Mouse (Mus musculus) hindbrain, embryonic 14.5 days (tissue): Measurements from ENCODE around the gene Chaf1a. TPM values are rescaled to one million over a fixed set of nuclear protein-coding genes. Genes with fewer than 3 reads are reported as not detected.
"Not testable (repeated sequence)": the region's sequence is repeated elsewhere in the genome, so short reads cannot be mapped to it uniquely, and the experiment has no call there.

ENCODE experiments used
- ATAC-seq: fragments of 200-750 bp; cut with Nextera tagmentation; 2 replicates; pipeline ENCODE4 v1.8.0; 2017; ENCODE audit warnings: moderate number of reproducible peaks, mild to moderate bottlenecking, moderate TSS enrichment, moderate library complexity; ENCODE audit not compliant: low FRiP score
- DNase-seq: peaks from one replicate; pipeline ENCODE4 v3.0.0-alpha.2; 2015; ENCODE audit warnings: low spot score
- H3K27ac ChIP-seq: fragments of 300-500 bp; sonication (generic); 2 replicates; pipeline ENCODE4 v1.5.1; 2014; ENCODE audit warnings: mild to moderate bottlenecking, moderate library complexity
- H3K27me3 ChIP-seq: fragments of 300-500 bp; sonication (generic); 2 replicates; pipeline ENCODE4 v1.6.1; 2014; ENCODE audit warnings: mild to moderate bottlenecking, low read length, mixed read lengths; ENCODE audit not compliant: control insufficient read depth, insufficient read depth
- H3K36me3 ChIP-seq: fragments of 300-500 bp; sonication (generic); replicated peaks from 2 replicates; pipeline ENCODE4 v1.6.1; 2014; ENCODE audit not compliant: control insufficient read depth, insufficient read depth
- H3K4me1 ChIP-seq: fragments of 300-500 bp; sonication (generic); replicated peaks from 2 replicates; pipeline ENCODE4 v1.6.1; 2014; ENCODE audit warnings: antibody characterized with exemption, low read length, mixed read lengths; ENCODE audit not compliant: control insufficient read depth, insufficient read depth
- H3K4me2 ChIP-seq: fragments of 300-500 bp; sonication (generic); replicated peaks from 2 replicates; pipeline ENCODE4 v1.6.1; 2014; ENCODE audit warnings: mild to moderate bottlenecking, moderate library complexity
- H3K4me3 ChIP-seq: fragments of 300-500 bp; sonication (generic); replicated peaks from 2 replicates; pipeline ENCODE4 v1.5.1; 2014; ENCODE audit warnings: mild to moderate bottlenecking, low read length
- H3K9ac ChIP-seq: fragments of 300-500 bp; sonication (generic); 2 replicates; pipeline ENCODE4 v1.6.1; 2014
- H3K9me3 ChIP-seq: fragments of 300-500 bp; sonication (generic); 2 replicates; pipeline ENCODE4 v1.6.1; 2016; ENCODE audit warnings: low read length; ENCODE audit not compliant: control insufficient read depth
- WGBS: fragments of 180-500 bp; shearing (Covaris S2); extraction: QIAGEN DNeasy Blood & Tissue Kit; methylation state at CpG from one replicate; pipeline ENCODE4 v1.1.7; 2014; 5-methylcytosine and 5-hydroxymethylcytosine counted together
- polyA plus RNA-seq: library from polyadenylated mRNA; unstranded; fragments of >200 nt; fragmentation: Nextera tagmentation; extraction: Ambion mirVana; gene quantifications from 2 replicates; pipeline ENCODE4 v1.2.1, GENCODE M21; 2014

Chaf1a gene
- polyA plus RNA-seq, 1 experiment from 2014 or later = 3.1 TPM

DNA sequence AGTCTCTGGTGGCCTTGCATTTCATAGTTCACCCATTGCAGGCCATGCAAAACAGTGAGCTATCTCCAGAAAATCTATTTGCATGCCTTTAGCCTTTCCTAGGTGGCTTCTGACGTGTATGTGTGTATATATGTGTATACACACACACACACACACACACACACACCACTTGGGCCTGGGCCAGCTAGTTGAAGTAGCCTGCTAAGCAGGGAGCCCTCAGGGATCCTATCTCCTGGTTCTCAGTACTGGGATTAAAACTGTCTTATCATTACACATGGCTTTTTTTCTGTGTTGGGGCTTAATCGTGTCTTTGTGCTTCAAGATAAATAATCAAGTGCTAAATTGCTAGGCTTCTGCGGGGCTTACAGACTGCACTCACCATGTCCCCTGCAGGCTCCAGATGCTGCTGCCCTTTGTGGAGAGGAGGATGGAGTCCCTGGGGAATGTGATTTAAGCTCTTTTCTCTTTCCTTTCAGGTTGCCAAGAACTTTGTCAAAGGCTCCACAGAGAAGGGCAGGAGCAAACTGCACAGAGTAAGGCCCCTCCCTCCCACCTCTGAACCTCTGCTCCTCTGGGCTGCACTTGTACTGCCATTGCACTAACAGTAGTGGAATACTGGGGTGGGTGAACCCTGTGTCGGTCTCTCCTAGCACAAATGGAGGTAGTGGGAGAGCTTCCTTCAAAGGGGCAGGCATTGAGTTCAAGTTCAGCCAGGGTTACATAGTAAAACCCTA lies 15.9 kb downstream of the Chaf1a start:
- H3K4me2 ChIP-seq = no peak overlapping the region
- WGBS = 65% methylated on average over 4 of the region's 4 CpGs
- H3K27me3 ChIP-seq = no peaks in the 10 kb centered on the region
- DNase-seq = no peak
- 0 out of 2 replicates have a peak overlapping the region, but pooled peaks have one; percentile 14 for H3K27ac ChIP-seq
- no peak overlapping the region for H3K4me3 ChIP-seq
- no peaks in the 10 kb centered on the region for H3K4me1 ChIP-seq
- H3K36me3 ChIP-seq = peaks cover 19% of the 10 kb centered on the region
- no peak overlapping the region for H3K9ac ChIP-seq
- no peaks in the 10 kb centered on the region for H3K9me3 ChIP-seq
- peak; percentile 27; the same call in 1 of the 2 replicates for ATAC-seq

DNA sequence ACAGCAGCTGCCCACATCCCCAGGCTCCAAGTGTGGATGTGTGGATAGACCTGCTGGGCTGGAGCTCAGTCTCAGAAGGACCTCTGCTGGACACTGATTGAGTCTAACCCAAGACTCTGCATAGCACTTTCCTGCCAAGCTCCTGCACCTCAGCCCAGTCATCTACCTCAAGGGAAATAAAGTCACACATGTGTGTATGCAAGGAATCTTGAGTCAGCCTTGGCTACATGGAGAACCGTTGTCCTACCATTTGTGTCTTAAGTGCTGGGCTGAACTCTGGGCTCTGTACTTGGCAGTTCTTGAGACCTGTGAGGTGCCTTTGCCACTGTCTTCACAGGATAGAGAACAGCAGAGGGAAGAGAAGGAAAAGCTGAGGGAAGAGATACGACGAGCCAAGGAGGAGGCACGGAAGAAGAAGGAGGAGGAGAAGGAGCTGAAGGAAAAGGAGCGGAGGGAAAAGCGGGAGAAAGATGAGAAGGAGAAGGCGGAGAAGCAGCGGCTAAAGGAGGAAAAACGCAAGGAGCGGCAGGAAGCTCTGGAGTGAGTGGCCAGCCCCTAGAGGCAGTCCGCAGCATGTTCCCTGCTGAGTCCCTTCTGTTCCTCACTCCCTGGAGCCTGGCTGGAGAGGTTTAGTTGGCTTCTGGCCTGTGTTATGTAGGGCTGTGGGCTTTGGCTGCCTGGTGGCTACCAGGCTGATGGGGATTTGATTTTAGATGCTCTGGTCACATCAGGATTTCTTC lies 17.3 kb downstream of the Chaf1a start:
- Histone ChIP-seq H3K4me1 (no peaks in the 10 kb centered on the region), H3K27ac (no peak overlapping the region), H3K9me3 (no peaks in the 10 kb centered on the region), H3K36me3 (peaks cover 27% of the 10 kb centered on the region), H3K9ac (no peak overlapping the region), H3K27me3 (no peaks in the 10 kb centered on the region), H3K4me2 (no peak overlapping the region), H3K4me3 (no peak overlapping the region)
- DNase-seq (no peak), ATAC-seq (no peak)
- 84% methylated on average over 11 of the region's 11 CpGs for WGBS

DNA sequence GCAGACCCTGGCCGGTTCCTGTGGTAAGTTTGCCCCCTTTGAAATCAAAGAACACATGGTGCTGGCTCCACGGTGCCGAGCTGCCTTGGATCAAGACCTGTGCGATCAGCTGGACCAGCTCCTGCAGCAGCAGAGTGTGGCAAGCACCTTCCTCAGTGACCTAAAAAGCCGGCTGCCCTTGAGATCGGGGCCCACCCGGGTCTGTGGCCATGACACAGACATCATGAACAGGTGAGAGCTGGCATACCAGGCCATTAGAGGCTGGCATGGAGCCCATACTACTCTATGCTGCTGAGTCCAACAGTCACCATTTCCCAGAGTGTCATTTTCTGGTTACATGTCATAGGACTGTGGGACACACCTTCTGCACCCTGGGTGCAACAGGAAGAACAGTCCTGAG lies 21.8 kb downstream of the Chaf1a start:
- Histone ChIP-seq H3K9me3 (no peaks in the 10 kb centered on the region), H3K27ac (no peak overlapping the region), H3K27me3 (no peaks in the 10 kb centered on the region), H3K36me3 (peaks cover 44% of the 10 kb centered on the region), H3K9ac (no peak overlapping the region), H3K4me2 (no peak overlapping the region), H3K4me1 (no peaks in the 10 kb centered on the region), H3K4me3 (no peak overlapping the region)
- no peak for DNase-seq
- WGBS = 90% methylated on average over 7 of the region's 7 CpGs
- ATAC-seq = no peak

DNA sequence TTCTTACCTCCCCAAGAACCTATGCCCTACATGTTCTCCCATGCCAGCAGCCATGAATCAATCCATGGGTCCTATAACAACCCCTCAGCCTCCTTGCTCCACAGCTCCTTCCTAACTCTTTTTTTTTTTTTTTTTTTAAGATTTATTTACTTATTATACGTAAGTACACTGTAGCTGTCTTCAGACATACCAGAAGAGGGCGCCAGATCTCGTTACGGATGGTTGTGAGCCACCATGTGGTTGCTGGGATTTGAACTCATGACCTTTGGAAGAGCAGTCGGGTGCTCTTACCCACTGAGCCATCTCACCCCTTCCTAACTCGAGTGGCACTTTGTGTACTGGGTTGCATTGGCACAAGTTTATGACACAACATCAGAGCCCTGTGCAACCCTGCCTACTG lies 25.5 kb downstream of the Chaf1a start:
- not testable (repeated sequence) for DNase-seq, H3K9me3 ChIP-seq, H3K27me3 ChIP-seq, H3K9ac ChIP-seq, H3K4me2 ChIP-seq, H3K4me3 ChIP-seq, ATAC-seq, H3K4me1 ChIP-seq, H3K27ac ChIP-seq
- H3K36me3 ChIP-seq = peaks cover 61% of the 10 kb centered on the region
- WGBS = 83% methylated on average over 6 of the region's 6 CpGs

DNA sequence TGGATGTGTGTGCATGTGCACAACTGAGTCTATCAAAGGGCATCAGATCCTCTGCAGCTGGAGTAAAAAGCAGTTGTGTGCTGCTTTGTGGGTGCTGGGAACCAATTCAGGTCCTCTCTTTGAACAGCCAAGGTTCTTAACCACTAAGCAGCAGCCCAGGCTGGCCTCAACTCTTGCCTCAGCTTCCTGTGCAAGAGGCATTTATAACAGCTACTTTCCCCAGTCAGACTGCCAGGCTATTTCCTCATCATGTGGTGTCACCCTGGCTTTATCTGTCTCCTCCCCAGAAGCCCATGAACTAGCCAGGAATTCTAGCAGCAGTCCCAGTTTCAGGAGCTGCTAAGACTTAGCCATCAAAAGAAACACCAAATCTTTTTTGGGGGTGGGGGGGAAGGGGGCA lies 26.2 kb downstream of the Chaf1a start:
- no peak overlapping the region for H3K27ac ChIP-seq
- DNase-seq (no peak), ATAC-seq (no peak)
- no peak overlapping the region for H3K4me2 ChIP-seq
- no peaks in the 10 kb centered on the region for H3K4me1 ChIP-seq
- H3K9me3 ChIP-seq = no peaks in the 10 kb centered on the region
- no peak overlapping the region for H3K4me3 ChIP-seq
- H3K9ac ChIP-seq = no peak overlapping the region
- H3K27me3 ChIP-seq = no peaks in the 10 kb centered on the region
- H3K36me3 ChIP-seq = peaks cover 68% of the 10 kb centered on the region

DNA sequence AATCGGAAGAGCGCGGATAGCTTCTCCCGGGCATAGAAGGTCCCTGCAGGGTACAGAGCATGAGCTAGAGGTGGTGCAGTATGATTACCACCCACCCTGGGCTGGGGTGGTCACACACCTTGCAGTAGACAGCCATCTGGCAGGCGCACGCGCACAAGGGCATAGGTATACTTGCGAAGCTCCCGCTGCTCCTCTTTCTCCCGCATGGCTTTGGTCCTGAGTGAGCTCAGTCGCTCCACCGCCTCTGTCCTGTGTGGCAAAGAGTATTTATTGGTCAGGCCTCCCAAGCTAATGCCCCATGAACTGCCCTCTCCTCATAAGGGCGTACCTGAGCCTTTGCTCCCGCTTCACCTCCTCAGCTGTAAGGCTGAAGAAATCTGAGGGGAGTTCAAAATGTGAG lies 28.8 kb downstream of the Chaf1a start:
- Histone ChIP-seq H3K27me3 (no peaks in the 10 kb centered on the region), H3K9me3 (no peaks in the 10 kb centered on the region), H3K9ac (no peak overlapping the region), H3K4me2 (no peak overlapping the region), H3K36me3 (peaks cover 75% of the 10 kb centered on the region), H3K4me1 (peaks cover 4% of the 10 kb centered on the region), H3K4me3 (no peak overlapping the region), H3K27ac (no peak overlapping the region)
- ATAC-seq (no peak), DNase-seq (no peak)
- WGBS = 97% methylated on average over 14 of the region's 14 CpGs

DNA sequence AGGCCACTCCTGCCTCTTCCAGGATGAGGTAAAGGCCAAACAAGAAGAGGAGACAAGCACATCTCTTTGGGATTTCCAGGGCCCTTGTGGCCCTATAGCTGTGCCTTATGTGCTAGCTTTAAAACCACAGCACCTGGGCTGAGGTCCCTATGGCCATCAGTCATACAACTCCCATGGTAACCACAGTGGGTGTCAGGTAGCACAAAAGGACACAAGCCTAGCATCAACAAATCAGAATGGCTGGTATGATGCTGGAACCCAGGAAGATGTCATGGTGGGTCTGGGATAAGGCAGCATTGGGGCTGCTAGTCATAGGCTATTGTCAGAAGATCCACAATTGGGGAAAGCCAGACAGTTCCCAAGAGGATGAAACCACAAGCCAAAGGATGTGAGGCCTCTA lies 30.9 kb downstream of the Chaf1a start:
- Histone ChIP-seq H3K27ac (no peak overlapping the region), H3K27me3 (no peaks in the 10 kb centered on the region), H3K36me3 (peaks cover 72% of the 10 kb centered on the region), H3K9me3 (no peaks in the 10 kb centered on the region), H3K9ac (no peak overlapping the region), H3K4me1 (peaks cover 7% of the 10 kb centered on the region), H3K4me2 (no peak overlapping the region), H3K4me3 (no peak overlapping the region)
- ATAC-seq (no peak), DNase-seq (no peak)

DNA sequence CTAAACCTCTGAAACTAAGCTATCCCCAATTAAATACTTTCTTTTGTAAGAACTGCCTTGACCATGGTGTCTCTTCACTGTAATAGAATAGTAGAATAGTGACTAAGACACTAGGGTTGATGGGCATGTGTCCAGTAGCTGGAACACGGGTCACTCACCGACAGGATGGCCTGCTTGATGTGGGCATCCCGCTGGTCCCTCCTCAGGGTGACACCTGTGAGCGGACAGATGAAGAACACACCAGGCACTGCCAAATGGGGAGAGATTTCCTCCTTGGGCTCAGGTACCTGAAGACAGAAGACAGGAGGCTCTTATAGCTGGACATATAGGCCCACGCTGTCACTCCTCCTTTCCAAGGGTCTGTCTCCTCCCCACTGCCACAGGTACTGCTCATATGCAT lies 32.0 kb downstream of the Chaf1a start:
- Histone ChIP-seq H3K4me2 (no peak overlapping the region), H3K27ac (no peak overlapping the region), H3K36me3 (peaks cover 62% of the 10 kb centered on the region), H3K27me3 (no peaks in the 10 kb centered on the region), H3K4me1 (peaks cover 7% of the 10 kb centered on the region), H3K4me3 (no peak overlapping the region), H3K9ac (no peak overlapping the region), H3K9me3 (no peaks in the 10 kb centered on the region)
- WGBS = 89% methylated on average over 5 of the region's 5 CpGs
- DNase-seq = no peak
- no peak for ATAC-seq

DNA sequence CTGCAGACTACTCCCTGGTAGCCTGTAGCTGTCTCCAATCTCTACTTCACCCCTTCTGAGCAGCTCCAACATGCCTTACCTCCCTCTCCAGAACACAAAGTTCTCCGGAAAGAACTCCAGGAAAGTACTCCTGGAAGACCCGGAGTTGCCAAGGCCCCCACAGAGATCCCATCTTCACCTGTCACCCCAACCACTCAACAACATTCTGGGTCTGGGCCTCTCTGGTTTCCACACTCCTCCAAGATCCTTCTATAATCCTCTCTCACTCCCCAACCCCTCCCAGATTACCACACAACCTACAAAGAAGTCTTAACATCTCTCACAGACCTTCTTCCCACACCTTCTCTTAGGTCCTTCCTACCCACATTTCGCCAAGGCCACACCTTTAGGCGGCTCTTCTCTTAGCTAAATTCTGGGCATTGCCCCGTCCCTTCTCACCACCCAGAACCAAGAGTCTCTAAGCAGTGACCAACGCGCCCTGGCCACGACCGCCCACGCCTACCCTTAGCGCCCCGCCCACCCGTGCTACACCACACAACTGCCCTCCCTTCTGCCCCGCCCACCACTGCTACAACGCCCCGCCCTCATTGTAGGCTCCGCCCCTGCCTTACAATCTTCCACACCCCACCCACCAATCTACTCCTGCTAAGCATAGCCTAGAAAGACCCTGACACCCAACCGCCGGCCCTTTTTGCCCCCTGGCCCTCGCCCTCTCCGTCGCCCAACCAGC lies 34.0 kb downstream of the Chaf1a start:
- peak; percentile 66 for DNase-seq
- peak overlapping the region; percentile 90 for H3K27ac ChIP-seq
- WGBS = 9% methylated on average over 22 of the region's 22 CpGs

More for the DNA sequence above, 34.0 kb downstream of the Chaf1a start:
- peak overlapping the region; percentile 82 for H3K9ac ChIP-seq
- H3K4me1 ChIP-seq = peaks cover 7% of the 10 kb centered on the region
- no peaks in the 10 kb centered on the region for H3K27me3 ChIP-seq
- peak overlapping the region; percentile 63 for H3K4me3 ChIP-seq
- H3K36me3 ChIP-seq = peaks cover 42% of the 10 kb centered on the region
- peak overlapping the region; percentile 79 for H3K4me2 ChIP-seq
- peak; percentile 12; the same call in 1 of the 2 replicates for ATAC-seq
- H3K9me3 ChIP-seq = no peaks in the 10 kb centered on the region
